Mouse (Mus musculus): ENCODE data around the gene Lactb.

GRCm38 (mm10) chr9:66945647-66946641, 29.3 kb downstream of the Lactb start, which contains the start of gene Rps27l:
- TF ChIP-seq CTCF (IDR thresholded peaks at IDR 0.05; ENCODE audit: extremely low read depth, insufficient read length, insufficient replicate concordance, low read depth, low read length) (0 out of 2 replicates have a peak, but pooled peaks have one; percentile 2), POLR2A (IDR thresholded peaks at IDR 0.05; ENCODE audit: low read depth, low read length) (peak; percentile 88)

All from small intestine, adult 2 months (tissue).